Mouse (Mus musculus) urinary bladder, postnatal 14 days (tissue): Measurements from ENCODE around the gene Tnfrsf23.
A peak's percentile ranks its signal among the peaks of the same experiment; 100 is the strongest.
"Not testable (repeated sequence)": the region's sequence is repeated elsewhere in the genome, so short reads cannot be mapped to it uniquely, and the experiment has no call there.

Experiments
- DNase-seq: peaks from one replicate; pipeline ENCODE4 v3.0.0; 2021; ENCODE audit warnings: low spot score

Tnfrsf23 gene

DNA sequence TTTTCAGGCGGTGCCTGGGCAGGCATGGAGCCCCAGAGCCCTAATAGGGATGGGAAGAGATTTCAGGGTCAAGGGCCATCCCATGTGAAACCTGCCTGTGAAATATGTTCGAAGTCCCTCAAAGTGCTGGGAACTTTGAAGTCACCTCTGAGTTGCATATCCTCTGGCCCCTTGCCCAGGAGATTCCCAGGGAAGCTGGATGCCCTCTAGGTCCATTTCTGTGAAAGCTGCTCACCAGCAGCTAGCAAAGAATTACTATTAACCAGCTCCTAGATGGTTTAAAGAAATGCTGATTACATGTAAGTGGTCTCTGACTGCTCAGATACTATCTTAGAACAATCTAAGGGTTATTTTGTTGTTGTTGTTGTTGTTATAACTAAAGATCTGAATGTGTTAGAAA lies 1.1 kb downstream of the Tnfrsf23 start:
- DNase-seq: not testable (repeated sequence)

DNA sequence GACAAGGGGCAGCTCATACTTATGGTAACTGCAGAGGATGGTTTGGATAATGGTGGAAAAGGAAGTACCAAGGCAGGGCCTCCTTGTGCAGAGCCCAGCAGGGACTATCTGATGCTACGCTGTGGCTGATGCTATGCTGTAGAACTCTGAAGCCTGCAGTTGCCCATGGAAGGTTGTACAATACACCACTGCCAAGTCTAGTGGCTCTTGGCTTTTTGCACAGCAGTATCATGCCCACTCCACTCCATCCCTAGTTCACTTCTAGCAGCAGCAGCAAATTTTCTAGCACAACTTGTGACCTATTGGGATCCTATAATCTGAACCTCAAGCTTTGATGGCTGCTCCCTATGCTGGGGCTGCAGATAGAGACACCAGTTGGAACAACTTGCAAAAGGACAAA lies 4.1 kb downstream of the Tnfrsf23 start:
- no peak for DNase-seq

DNA sequence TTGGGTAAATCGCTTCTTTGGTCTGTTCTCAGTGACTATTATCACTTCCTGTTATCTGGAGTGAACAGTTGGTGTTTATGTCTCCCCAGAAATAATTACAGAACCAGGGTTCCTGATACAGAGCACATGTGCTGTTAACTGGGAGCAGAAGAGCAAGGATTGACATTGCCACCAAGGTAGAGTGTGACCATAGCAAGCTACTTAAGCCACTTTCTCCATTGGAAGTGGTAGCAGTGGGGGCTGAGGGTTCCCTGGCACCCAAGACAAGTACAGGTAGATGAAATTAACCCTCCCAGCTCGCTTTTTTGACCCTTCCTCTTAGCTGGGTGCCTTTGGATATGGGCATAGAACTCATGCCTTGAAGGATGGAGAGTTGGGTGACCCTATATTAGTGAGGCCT lies 4.8 kb downstream of the Tnfrsf23 start:
- not testable (repeated sequence) for DNase-seq

DNA sequence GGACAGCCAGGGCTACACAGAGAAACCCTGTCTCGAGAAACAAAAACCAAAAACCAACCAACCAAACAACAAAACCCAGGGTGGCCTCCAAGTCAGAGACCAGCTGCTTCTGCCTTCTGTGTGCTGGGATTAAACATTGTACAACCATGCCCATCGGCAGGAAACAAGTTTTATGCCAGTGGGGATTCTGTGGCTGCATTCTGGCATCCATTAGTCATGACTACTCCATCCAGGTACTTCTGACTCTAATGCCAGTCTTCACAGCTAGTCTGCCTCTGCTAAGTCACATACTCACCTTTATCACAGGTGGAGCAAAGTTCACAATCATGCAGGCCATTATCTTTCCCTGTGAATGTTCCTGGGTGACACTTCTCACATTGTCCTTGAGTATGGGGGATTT lies 6.0 kb downstream of the Tnfrsf23 start:
- not testable (repeated sequence) for DNase-seq

DNA sequence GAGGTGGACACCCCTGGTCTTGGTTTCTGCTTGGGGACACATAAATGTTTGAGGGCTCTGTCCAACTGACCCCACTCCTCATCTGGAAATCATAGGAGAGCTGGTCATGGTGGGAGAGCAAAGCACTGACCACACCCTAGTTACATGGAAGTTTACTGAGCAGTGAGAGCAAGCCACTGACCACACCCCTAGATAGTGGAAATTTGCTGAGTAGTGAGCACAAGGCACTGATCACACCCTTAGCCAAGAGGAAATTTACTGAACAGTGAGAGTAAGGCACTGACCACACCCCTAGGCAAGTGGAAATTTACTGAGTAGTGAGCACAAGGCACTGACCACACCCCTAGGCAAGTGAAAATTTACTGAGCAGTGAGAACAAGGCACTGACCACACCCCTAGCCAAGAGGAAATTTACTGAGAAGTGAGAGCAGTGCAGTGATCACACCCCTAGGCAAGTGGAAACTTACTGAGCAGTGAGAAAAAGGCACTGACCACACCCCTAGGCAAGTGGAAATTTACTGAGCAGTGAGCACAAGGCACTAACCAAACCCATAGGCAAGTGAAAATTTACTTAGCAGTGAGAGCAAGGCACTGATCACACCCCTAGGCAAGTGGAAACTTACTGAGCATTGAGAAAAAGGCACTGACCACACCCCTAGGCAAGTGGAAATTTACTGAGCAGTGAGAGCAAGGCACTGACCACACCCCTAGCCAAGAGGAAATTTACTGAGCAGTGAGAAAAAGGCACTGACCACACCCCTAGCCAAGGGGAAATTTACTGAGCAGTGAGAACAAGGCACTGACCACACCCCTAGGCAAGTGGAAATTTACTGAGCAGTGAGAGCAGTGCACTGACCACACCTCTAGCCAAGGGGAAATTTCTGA lies 19.0 kb downstream of the Tnfrsf23 start:
- DNase-seq: no peak

DNA sequence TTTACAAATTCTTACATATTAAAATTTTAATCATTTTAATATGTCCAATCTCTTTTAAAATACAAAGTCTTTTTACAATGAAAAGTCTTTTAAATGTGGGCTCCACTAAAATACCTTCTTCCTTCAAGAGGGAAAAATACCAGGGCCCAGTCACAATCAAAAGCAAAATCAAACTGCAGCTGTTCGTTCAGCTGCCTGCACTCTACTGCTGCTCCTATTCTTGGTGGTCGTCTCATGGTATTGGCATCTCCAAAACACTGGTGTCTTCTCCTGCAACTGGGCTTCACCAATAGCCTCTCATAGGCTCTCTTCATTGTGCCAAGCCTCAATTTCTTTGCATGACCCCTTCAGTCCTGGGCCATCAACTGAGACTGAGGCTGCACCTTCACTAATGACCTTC lies 22.2 kb downstream of the Tnfrsf23 start:
- no peak for DNase-seq

DNA sequence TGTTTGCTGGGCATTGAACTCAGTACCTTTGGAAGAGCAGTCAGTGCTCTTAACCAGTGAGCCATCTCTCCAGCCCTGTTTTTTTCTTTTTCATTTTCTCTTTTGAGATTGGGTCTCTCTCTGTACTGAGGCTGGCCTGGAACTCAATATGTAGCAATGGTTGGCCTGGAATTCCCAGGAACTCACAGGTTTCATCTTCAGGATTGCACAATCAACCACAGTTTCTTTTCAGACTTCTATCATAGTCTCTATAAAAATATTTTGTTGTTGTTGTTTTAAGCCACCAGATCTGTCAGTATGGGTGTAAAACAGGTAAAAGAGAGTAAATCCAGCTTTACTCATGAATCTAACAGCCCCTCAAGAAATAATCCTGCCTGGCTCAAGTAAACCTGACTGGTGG lies 24.9 kb downstream of the Tnfrsf23 start:
- DNase-seq: no peak

DNA sequence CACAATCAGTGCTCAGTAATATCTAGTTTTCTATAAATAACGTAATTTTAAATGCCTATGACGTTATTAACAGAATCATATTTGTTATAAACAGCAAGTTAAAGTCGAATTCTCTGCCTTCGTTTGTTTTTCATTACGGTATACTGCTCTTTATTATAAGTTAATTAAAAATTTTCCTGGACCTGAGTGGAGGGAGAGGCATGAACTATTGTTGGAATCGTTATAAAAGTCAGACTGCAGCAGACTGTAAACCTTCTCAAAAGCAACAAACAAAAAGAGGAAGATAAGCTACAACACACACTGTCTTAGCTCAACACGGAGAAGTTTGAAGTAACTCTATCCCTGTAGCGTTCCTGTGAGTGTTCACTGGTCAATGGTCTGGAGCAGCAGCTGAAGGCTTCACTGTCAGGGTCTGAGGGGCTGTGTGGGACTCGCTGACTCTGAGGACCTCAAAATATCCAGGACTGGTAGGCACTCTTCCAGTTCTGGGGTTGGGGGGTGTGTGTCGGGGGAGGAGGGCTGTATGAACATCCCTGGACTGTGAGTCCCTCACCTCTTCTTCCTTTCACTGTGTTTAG lies 35.8 kb downstream of the Tnfrsf23 start:
- not testable (repeated sequence) for DNase-seq

DNA sequence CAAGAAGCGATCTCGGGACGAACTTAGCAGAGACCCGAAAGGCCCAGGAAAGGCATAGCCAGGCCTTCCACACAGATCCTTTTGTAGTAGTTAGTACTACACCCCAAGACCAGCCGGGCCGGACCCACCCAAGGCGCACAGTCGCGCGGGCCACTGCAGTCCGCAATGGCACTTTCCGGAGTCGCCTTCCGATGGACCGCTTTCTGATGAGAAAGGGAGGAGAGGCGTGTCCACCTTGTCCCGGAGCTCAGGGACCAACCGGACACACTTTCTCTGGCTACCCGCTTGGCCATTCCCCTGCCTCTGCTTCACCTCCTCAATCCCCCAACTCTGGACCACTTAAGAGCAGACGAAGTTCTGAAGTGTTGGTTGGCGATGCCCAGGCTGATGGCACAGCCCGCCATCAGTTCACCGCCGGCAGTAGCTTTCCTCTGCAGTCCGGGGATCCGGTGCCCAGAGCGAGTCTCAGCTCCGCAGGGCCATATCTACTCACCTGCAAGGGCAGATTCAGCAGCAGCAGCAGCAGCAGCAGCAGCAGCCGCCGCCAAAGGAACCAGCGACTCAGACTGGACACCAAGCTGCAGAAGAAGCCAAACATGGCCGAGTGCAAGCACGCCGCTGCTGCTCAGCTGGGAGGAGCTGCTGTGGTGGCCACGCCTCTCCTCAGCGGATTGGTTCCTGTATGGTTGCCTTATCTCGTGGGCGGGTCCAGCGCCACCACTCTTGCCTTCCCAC lies 36.5 kb downstream of the Tnfrsf23 start, which contains the start of gene Tnfrsf22:
TSS of gene Tnfrsf22 (minus strand) at position 628 of the 735 bp plus-strand sequence.
- peak; percentile 85 for DNase-seq

DNA sequence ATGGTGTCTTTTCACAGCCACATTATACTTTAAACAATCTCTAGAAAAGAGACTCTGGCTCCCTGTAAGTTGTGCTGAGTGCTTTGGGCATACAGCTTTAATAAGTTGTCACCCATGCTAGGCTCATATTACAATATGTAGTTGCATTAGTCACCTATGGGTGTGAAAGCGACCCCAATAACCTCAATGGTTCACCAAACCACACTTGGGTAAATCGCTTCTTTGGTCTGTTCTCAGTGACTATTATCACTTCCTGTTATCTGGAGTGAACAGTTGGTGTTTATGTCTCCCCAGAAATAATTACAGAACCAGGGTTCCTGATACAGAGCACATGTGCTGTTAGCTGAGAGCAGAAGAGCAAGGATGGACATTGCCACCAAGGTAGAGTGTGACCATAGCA lies 41.7 kb downstream of the Tnfrsf23 start:
- not testable (repeated sequence) for DNase-seq

DNA sequence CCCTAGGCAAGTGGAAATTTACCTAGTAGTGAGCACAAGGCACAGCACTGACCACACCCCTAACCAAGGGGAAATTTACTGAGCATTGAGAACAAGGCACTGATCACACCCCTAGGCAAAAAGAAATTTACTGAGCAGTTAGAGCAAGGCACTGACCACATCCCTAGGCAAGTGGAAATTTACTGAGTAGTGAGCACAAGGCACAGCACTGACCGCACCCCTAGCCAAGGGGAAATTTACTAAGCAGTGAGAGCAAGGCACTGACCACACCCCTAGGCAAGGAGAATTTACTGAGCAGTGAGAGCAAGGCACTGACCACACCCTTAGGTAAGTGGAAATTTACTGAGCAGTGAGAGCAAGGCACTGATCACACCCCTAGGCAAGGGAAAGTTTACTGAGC lies 49.0 kb downstream of the Tnfrsf23 start:
- no peak for DNase-seq

DNA sequence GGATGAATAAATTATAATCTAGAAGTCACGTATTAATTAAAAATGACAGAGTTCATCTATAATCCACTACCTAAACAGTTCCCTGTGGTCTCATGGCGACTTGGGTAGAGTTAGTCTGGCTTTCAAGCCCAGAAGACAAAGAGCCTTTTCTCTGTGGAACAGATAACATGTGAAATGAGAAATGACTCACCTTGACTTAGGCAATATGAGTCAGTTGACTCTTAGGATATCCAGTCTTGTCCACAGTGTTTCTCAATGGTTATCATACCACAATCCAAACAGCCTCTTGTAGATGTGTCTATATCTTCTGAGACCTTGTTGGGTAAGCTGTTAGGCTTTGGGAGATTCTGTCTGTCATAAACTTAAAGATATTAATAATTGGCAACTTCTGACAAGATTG lies 54.2 kb downstream of the Tnfrsf23 start:
- DNase-seq: no peak

DNA sequence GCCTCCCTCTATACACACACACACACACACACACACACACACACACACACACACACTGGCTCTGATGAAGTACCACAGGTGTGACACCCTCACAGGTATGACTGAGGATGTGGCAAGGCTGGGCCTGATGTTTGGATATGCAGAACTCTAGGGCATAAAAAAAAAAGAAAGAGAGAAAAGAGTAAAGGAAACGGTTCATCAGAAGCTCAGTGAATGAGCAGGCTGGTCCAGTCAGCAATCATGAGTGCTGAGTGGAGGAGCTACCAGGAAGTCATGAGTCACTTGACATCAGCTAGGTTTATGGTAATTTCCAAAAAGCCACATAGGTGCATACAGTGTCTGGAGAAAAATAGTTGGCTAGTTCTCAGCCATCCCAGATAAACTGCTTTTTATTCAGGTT lies 56.2 kb downstream of the Tnfrsf23 start:
- no peak for DNase-seq

DNA sequence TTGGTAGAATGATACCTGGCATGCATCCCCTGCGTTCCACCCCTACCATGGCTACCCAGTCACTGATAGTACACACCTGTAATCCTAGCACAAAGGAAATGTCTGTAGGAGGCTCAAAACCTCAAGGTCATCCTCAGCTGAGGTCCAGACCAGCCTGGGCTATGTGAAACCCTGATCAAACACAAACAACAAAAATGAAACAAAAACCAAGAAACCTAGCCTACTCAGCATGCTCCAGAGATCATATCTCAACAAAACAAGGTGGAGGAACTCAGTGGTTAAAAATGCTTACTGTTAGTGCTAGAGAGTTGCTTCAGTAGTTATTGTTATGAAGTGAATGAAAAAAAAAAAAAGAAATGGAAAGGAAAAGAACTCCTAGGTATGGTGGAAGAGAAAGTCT lies 57.1 kb downstream of the Tnfrsf23 start, which contains the start of gene Tnfrsf26:
TSS of gene Tnfrsf26 (minus strand) at position 183 of the 400 bp plus-strand sequence.
- DNase-seq: no peak

DNA sequence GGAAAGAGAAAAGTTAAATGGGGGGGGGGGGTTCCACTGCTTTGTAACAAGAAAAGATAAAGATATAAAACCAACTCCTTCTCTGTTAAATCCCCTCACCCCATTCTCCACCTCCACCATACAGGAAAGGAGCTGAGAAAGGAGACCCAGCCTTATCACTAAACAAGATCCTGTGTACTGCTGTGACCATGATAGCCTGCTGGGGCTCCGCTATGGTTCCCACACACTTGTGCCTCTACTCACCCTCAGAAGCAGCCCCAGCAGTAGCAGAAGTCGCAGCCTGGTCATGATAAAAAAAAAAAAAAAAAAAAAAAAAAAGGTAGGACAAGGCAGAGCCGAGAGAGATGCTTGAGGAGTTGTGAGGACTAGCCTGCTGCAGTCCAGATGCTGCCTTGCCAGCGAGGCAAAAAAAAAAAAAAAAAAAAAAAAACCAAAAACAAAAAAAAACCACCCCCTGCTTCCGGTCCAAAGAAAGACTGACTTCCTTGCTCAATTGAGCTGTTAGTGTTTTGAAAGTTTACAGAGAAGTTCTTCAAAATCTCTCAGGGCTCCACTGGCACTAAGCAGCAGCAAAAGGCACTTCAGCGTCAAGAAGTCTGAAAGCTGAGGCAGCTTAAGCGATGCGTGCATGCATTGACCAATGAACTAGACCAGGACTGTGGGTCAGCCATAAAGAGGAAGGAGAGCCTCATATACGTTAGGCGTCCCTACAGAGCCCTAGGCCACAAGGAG lies 58.0 kb downstream of the Tnfrsf23 start:
- DNase-seq: no peak

DNA sequence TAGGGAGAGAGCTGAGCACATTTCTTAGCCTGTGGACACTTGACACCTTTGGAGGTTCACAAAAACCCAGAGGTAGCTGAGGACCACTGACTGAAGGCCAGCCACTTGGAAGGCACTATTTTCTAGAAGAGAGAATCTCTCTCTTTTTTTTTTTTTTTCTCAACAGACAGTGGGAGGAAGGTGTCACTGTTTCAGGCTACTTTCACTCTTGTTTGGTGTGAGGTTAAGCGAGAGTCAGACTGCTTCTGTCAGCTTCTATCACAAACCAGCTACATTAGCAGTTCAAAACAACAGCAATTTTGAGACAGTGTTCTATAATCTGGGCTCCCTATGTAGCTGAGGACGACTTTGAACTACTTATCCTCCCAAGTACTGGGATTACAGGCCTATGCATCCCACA lies 59.5 kb downstream of the Tnfrsf23 start:
- no peak for DNase-seq

DNA sequence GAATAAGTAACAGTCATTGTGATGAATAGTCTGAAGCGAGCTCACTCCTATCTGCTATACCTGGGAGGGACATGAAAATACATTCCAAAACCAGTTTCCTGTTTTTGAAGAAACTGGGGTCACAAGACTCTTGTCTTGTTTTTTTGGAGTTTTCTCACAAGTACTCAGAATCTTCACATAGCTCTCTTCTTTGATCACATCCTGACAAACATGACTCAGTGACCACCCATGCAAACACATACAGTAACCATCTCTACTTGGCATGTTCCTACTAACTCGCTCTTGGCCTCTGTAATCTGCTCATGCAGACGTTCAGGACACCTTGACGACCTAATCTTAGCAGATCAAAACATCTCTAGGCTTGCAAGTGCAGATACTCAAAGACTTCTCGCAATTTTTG lies 60.5 kb downstream of the Tnfrsf23 start:
- DNase-seq: no peak

DNA sequence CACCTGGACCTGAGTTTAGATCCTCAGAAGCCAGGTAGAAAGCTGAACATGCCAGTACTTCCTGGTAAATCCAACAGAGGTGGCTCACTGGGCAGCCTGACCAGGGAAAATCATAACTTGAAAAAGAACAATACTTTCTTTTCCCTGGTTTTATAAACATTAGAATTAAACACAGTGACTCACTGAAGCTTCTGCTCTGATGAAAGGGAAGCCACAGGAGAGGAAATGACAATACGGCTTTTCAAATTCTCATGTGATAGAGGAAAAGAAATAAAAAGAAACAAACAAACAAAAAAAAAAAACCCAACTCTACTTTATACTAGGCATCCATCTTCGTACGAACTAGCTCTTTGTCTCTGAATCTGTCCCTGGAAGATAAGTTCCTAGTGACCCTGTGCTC lies 61.1 kb downstream of the Tnfrsf23 start:
- DNase-seq: no peak

DNA sequence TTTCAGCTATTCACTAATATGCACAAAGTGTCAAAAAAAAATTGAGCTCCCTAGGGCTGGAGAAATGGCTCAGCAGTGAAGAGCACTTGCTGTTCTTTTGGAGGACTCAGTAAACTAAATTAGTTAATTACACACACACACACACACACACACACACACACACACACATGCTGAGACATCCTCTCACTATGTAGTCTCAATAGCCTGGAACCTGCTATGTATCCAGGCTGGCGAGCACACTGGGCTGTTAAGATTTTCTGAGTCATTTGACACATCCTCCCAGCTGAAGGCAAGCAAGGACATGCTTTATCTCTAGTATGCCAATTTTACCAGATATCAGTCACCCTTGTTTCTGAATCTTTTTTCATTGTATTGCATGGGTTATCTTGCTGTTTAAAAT lies 64.7 kb downstream of the Tnfrsf23 start:
- peak; percentile 24 for DNase-seq
